Mouse (Mus musculus): ENCODE measurements around the gene Kif5c.

Gene Kif5c

DNA sequence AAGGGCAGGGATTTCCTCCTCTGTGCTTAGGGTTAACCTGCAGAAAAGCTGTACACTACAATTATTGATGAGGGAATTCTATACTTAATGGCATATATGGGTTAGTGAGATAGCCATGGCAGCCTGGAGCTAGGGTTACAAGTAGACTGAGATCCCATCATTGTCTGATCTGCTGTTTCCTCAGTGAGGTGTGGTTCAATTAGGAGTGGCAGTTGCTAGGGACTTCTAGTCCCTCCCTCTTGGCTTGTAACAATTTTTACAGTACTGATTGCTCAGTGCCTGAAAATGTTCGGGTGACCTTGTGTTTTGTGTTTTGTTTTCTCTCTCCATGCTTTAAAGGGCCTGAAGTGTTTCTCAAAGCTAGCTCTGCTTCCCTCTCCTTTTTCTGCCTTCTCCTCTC is 2.1 kb downstream of the Kif5c start:
- DNase-seq (ENCODE audit: low spot score in 2 of 2): no peak

DNA sequence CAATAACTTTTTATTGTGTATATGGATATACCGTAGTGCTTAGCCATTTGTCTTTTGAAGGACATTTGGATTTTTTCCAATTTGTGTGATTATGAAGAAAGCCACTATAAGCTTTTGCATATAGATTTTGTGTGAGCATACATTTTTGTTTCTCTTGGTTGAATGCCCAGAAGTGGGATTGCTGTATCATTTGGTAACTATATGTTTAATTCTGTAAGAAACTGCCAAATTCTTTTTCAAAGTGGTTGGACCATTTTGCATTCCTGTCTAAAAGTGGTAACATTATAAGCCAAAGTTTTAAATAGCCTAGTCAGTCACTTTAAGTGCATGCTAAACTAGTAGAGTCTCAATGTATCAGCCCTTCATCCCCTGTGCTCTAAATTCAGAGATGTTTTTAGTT is 6.5 kb downstream of the Kif5c start:
- no peak for DNase-seq (ENCODE audit: low spot score in 2 of 2)

DNA sequence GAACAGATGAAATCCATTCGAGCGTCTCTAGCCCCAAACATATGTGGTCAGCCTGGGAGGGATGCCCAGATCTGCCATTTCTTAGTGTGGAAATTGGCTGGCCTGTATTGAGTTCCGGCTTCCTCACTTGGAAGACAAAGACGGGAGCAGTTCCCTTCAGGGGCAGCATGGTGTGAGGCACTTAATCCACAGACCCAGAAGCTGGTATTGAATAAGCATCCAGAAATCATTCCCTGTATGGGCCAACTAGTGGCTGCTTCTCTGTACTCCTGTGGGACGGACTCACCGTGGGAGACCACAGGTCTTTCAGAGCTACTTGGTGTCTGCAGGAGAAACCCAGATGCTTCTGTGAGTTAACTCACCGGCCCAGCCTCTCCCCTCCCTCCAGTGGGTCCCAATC is 8.5 kb downstream of the Kif5c start:
- no peak for DNase-seq (ENCODE audit: low spot score in 2 of 2)

DNA sequence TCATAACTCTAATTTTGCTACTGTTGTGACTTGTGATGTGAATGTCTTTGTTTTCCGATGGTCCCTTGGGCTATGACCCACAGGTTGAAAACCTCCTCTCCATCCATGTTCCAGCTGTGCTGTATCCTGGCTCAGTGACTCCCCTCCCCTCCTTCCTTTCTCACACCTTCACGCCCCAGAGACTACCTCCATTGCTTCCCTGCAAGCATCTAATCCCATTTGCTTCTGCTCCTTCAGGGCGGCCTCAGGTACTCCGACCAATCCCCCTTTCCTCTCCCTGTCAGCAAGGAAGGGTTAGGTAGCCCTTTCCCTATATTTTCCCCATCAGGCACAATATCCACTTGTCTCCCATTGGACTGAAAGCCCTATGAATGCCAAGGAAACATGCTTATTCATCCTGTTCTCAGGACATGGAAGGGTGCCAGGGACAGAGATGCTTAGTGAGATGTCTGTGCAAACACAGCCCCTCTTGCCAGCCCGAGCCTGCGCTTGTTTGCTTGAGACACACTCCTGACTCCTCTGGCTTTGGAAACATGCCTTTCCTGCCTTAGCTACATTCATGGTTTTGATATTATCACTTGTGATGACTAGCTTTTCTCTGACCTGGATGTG is 9.1 kb downstream of the Kif5c start:
- no peak for DNase-seq (ENCODE audit: low spot score in 2 of 2)

DNA sequence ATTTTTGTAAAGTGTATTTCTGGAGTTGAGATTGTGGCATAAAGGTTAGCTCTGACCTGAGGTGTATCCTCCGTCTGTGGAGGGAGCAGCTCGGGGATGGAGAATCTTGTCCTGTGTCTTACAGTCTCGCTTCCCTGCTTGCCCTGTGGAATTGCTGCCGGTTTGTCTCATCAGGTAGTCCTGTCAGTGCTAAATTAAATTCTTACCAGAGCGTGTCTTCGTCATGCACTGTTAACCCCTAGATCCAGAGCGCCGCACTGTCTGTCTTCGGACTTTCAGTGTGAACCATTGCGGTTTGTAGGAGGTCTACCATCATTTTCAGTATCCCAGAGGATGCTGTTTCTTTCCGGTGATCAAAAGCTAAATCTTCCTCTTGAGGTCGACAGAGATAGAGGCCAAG is 10.1 kb downstream of the Kif5c start:
- DNase-seq (ENCODE audit: low spot score in 2 of 2): no peak

DNA sequence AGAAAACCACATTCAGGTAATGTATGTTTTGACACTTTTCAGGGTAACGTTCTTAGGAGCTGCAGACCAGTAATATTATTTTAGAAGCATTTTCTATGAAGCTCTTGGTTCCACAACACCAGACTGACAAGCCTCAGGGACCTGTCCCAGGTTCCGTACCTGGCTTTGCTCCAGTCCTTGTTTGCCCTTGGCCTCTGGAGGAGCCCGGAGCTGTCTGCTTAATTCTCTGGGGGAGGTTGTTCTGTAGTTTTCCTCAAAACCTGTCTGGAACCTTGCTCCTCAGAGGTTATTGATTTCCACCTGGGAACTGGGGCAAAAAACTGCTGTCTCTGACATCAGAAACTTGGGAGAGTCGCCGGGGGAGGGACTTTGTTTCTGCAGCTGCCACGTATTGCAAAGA is 11.5 kb downstream of the Kif5c start:
- DNase-seq (ENCODE audit: low spot score in 2 of 2): no peak

DNA sequence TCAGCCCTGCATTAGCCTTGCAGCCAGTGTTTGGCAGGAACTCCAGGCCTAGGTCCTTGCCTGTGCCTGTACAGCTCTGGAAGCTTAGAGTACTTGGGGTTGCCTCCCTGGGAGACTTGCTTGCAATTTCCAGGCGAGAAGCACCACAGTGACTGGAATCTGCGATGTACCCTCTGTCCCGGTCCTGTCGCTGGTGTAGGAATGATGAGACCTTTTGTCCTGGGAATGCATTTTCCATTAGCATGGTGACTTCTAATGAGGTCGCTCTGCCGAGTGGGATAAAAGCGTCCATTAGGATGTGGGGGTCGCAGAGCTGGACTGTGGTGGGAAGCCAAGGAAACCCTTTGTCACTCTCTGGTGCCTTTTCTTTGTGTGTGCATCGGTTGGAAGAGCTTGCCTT is 14.1 kb downstream of the Kif5c start:
- no peak for DNase-seq (ENCODE audit: low spot score in 2 of 2)

DNA sequence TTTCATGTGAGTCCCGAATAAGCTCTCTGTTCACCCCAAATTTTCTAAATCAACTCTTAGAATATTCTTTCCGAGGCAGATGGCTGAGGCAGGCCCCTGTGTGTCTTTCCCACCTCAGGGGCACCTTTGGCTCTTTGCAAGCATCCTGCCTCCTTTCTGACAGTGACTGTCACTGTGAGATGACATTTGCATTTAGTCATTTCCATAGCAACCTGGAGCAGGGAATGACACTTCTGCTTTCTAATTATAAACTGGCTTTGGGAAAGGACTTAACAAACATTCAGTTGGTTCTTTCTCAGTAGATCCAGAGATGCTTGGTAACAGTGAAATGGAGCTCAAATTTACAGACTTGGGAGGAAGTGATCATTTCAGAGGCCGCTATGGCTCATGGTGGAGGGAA is 23.7 kb downstream of the Kif5c start:
- DNase-seq (ENCODE audit: low spot score in 2 of 2): no peak

DNA sequence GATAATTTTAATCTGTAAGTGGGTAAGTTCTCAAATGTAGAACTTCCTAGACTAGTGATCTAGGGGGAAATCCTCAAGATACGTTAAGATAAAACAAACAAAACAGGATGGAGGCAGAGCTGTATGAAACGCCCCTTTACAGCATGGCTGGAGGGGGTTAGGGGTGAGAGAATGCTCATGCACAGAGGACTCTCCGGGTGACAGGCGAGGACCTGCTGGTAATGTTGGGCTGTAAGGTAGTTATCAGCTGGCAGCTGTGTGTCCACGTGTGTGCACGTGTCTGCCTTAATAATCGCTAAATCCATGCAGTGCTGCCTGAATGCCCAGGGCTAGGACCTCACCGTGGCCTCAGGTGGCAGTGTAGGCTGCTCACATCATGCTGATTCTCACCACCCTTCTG is 24.7 kb downstream of the Kif5c start:
- DNase-seq (ENCODE audit: low spot score in 2 of 2): no peak

DNA sequence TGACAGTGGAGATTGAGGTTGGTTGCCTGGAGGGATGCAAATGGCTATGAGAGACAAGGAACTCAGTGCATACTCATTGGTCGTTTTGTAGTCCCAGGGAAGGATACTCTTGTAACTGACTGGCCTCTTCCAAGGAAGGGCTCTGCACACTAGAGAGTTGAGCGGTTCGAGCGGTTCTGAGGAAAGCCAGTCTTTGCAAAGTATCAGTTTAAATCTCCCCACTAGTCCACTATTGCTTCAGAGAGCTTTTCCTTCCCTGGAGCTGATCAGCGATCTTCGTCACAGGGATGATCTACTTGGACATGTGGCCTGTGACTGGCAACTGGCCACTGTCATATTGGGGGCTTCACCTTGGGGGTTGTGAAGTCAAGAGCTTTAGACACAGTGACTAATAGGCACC is 28.5 kb downstream of the Kif5c start:
- no peak for DNase-seq (ENCODE audit: low spot score in 2 of 2)

DNA sequence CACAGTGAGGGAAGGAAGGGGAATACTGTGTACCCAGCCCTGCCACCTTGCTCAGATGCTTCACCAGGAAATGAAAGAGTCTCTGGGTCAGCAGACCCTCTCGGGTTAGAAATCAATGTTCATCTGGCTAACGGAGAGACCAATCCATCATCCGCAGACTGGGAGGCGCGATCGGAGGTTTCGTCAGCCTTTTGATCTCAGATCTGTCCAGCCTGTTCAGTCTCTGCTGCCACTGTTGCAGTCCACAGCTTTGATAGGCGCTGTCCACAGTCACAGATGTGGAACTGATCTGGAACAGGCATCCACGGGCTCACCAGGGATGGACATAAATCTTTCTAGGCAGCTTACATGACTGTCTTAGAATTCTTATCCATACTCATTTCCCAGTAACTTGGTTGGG is 29.2 kb downstream of the Kif5c start:
- no peak for DNase-seq (ENCODE audit: low spot score in 2 of 2)

DNA sequence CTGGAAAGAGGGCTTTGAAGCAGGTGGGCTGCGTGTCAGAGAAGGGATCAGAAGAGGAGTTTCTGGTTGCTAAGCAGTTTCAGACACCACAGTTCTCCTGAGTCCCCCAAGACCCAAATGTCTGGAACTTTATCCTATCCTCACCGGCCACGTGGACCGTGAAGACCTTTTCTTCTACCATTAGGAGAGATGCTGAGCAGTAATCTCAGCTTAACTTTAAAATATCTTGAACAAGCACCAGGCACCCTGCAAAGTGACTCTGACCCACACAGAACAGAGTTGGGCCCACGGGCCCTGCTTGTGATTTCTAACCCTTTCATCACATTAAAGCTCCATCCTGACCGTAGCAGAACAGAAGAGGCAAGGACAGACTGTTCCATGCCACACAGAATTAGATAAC is 29.7 kb downstream of the Kif5c start:
- DNase-seq (ENCODE audit: low spot score in 2 of 2): no peak

DNA sequence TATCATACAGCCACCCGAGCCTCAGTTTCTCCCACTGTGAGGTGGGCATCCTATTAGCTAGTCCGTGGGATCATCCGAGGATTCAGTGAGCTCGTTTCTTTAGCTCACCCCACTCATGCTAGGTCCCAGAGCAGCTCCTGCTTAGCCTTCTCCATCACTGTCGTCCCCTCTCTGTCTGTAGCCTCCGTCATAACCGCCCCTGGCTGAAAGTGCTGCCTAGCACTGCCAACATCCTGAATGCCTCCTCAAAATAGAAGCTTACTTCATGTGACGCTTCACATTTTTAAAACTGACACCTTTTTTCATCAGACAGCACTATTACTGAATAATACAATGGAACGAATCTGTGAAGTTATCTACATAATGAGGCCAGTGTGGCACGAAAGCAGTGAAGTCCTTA is 30.1 kb downstream of the Kif5c start:
- DNase-seq (ENCODE audit: low spot score in 2 of 2): no peak

DNA sequence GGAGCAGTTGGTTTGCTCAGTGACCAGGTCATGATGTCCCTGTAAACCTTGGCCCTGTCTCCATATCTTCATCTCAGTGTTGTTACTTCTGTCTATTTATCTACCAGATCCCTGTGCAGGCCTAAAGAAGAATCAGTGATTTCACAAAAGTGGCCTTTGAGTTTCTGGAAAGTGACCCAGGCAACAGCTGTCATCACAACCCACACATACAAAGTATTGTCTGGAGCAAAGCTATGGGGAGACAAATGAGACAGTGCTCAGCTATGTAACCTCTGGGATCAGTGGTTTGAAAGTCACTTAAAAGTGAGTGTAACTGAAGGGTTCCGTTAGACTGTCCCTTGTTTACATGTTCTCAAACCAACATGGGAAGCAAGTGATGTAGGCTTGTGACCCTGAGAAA is 32.6 kb downstream of the Kif5c start:
- DNase-seq (ENCODE audit: low spot score in 2 of 2): no peak

DNA sequence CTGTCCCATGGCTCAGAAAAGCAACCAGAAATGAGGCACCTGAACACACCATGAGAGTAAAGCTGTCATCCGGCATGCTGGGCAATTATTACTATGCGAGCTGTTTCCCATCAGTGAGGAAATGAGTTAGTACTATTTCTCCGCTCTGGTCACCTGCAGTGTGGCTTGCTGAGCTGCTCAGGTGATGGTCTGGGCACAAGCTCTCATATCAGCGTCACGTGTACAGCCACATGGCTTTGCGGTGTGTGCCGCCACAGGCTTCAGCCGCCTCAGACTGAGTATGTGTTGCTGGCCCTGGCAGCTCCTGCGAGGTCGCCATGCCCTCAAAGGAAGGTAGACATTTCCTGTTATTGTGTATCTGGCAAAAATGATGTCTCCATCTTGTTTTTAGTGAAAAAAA is 35.5 kb downstream of the Kif5c start:
- DNase-seq (ENCODE audit: low spot score in 2 of 2): no peak

DNA sequence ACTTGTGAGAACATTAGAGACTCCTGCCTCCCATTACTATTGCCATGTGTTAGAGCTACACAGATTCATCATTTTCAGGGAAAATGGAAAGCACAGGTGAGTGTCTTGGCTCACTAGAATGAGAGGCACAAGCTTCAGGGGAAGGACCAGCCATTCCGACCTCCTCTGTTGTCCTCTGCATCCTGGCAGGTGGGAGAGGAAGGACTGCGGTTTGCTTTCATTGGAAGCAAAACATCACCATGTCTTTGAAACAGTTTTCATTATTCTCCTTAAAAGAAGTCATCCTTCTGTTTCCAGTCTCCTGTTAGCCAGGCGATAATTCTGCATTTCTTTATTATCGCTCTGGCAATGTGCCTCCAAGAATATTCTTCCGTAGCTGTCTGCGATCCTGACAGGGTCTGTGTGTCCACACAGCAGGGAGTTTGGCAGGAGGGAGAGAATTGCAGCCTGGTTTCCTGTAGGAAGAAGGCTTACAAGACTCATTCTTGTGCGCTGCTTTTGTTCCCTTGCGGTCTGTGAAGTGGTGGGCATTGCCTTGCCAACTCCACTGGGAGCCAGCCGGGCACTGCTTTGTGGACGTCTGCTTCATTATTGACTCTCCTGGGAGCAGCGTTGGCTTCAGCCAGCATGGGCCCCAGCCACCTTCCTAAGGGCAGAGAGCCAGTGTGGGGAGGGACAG is 36.2 kb downstream of the Kif5c start:
- DNase-seq (ENCODE audit: low spot score in 2 of 2): peak in 1 of 2 experiments; percentile 55

DNA sequence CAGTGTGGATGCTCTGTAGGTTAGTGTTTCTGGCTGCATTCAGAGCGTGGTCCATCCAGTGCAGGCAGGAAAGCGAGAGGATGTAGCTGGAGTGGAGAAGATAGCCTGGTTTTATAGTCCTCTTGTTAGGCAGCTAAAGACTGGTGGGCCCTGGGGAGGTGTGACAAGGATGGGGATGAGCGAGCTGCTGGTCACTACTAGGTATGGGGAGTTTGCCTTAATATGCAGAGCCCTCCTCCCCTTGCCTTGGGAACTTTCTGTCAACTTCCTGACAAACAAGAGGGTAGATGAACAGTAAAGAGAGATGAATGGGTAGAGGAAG is 36.7 kb downstream of the Kif5c start:
- DNase-seq (ENCODE audit: low spot score in 2 of 2): no peak

DNA sequence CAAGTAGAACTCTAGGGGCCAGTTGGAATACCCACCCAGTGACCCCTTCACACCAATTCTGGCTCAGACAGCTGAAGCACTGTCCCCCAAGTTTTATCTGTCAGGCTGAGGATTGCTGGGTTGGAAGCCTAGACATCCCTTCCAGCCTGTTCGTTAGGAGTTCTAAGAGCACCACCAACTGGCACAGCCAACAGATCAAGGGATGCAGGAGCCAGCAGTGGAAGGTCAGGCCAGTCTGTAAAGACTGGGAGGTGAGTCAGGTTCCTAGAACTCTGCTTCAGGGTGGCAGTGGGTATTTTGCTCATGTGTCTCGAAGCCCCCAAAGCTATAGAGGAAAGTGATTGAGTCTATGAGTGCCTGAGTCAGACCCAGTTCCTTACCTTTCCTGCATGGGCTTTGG is 37.9 kb downstream of the Kif5c start:
- DNase-seq (ENCODE audit: low spot score in 2 of 2): peak in 1 of 2 experiments; percentile 23

DNA sequence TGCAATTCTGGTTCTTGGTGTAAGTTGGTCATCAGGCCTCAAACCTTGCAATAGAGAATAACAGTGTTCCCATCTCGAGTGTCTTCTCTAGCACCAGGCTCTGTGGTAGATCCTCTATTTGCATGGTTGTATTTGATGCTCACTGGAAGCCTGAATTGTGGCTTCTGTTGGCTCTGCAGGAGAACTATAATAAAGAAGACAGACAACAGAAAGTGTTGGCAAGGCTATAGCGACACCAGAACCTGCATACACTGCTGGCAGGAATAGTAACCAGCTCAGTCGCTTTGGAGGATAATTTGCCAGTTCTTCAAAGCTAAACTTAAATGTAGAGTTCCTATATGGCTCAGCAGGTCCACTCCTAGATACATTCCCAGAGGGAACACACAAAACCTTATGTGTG is 38.6 kb downstream of the Kif5c start:
- peak in 1 of 2 experiments; percentile 14 for DNase-seq (ENCODE audit: low spot score in 2 of 2)

DNA sequence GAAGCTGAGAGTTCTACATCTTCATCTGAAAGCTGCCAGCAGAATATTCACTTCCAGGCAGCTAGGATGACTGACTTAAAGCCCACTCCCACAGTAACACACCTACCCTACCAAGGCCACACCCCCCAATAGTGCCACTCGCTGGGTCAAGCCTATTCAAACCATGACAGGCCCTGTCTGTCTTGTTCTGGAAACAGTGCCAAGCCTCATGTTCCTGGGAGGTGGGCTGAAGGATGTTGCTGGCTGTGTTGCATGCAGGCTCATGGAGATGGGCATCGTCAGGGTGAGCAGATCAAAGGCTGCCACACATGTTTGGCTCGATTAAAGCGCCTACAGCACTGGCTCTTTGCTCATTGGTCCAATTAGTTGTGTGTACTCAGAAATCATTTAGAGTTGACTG is 39.9 kb downstream of the Kif5c start:
- no peak for DNase-seq (ENCODE audit: low spot score in 2 of 2)

DNA sequence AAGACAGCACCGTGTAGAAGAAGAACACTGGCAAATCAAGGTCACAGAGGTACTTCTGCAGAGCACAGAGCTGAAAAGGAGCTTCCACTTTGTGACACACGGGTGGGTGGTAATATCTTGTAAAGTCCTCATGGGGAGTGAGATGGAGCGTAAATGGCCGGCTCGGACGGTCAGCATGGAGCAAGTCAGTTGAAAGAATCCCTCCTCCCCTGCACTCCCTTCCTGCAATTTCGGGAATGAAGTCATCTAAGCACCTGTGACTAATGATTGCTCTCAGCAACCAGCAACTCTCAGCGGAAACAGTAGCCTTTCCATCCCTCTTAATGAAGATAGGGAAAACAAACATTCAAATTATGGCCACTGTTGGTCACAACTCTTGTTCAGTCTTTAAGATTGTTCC is 40.9 kb downstream of the Kif5c start:
- no peak for DNase-seq (ENCODE audit: low spot score in 2 of 2)

DNA sequence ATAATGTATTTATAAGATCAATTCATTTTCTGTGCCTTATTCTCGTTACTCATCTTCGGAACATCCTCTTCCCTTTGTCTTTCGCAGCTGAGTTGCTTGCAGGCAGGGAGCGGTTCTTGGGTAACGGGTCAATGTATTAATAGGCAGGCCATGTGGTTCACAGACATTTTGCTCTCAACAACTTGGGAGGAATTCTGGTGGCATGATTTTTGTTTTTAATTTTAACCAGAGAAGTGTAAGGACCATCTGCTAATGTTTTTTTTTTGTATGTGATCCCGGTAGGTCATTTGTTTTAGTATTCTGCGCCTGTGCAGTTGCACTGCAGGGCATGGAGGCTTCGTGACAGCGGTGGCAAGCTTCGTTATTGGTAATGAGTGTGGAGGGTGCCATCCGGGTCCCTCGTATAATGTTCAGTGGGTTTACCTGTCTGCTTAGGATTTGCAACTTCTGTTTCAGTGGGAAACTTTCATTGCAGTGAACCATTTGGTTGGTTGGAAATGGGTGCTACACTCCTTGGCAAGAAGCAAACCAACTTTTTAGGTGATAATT is 41.4 kb downstream of the Kif5c start:
- no peak for DNase-seq (ENCODE audit: low spot score in 2 of 2)

DNA sequence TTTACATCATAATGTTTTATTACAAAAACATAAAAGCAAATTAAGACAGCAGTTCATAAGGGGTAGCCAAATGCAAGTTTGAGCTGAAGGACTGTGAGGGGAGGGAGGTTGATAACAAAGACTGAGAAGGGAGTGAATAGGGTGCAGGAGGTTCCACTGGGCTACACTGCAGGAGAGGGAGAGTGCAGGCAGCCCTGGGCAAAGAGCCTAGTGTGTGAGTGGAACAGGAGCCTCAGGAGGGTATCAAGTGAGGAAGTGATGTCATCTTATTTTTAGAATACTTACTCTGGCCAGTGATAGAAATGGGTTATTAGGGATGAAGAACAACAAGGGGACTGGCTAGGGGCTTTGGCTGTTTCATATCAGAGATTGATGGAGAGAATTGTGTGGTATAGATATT is 42.2 kb downstream of the Kif5c start:
- no peak for DNase-seq (ENCODE audit: low spot score in 2 of 2)

DNA sequence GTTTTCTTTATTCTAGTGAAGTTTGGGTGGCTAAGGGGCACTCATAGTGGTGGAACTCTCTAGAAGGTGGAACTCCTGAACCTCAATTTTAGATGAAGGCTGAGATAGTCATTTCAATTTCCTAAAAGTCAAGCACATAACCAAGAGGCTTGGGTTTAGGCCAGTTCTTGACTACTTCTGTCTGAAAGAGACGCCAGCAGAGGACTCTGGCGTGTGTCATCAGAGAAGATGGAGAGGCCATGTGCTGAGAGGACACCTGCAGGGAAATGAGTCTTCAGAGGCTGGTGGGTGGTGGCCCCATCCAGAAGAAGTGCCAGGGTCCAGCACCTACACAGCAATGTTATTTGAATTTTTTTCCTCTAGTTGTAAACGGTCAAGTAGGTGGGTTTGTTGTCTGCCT is 42.8 kb downstream of the Kif5c start:
- DNase-seq (ENCODE audit: low spot score in 2 of 2): no peak
